Mouse (Mus musculus): ENCODE results near the gene Ranbp9. TPM values are rescaled to one million over a fixed set of nuclear protein-coding genes. Genes with fewer than 3 reads are reported as not detected.

Ranbp9 gene
- 44.8 and 44.9 TPM in 2 replicates for total RNA-seq (2014; rRNA removed)
- 8.1 and 9.3 TPM in 2 replicates for polyA plus RNA-seq (2015; fragmentation: Nextera tagmentation; extraction: Ambion mirVana)

DNA sequence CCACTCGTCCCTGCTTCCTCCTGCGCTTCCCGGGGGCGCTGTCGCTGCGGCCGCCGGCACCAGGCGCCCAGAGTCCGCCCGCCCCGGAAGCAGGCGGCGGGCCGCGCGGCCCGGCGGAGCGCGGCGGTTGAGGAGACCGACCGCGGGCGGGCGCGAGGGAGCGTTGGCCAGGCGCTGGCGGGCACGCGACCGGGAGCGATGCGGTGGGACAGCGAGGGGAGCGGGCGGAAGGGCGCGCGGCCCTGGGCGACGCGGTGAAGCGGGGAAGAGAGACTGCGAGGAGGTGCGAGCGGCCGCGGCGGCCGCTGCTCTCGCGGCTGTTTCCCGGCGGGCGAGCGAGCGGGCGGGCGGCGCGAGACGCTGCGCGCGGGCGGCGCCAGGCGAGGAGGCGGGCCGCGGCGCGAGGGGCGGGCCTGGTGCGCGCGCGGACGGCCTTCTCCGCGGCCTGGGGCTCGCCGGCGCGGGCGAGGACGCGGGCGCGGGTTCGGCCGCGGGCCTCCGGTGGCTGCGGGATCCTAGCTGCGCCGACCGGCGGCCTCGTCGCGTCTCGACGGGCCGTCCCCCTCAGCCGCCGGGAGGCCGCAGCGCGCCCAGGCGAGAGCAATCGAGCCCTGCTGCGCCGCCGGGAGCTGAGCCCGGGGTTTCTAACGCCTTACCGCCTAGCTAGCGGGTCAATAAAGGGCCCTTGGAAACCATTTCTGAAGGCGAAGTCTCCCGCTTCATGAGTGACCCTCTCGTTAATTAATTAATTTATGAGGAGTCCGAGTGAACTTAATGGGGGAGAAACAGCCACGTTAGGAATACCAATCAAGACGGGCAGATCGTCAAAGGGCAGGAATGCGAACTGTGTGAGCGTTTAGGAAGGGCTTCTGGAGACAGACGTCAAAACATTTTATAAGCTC lies at the start of gene Ranbp9:
Gene Ranbp9, minus strand, starts transcription at position 326 of the 902 bp plus-strand sequence.
- Histone ChIP-seq H3K9me3 (ENCODE audit: low read length) (no peaks in the 10 kb centered on the region), H3K27me3 (ENCODE audit: insufficient read depth, low read length) (no peaks in the 10 kb centered on the region), H3K36me3 (ENCODE audit: insufficient read depth) (no peaks in the 10 kb centered on the region), H3K9ac (peak within 1 kb of the TSS; percentile 95), H3K4me2 (ENCODE audit: low read depth) (peak within 1 kb of the TSS; percentile 76), H3K4me3 (ENCODE audit: low read depth, low read length) (peak within 1 kb of the TSS; percentile 95), H3K27ac (ENCODE audit: low read depth, low read length) (peak within 1 kb of the TSS; percentile 99), H3K4me1 (ENCODE audit: insufficient read depth) (peaks cover 14% of the 10 kb centered on the region)
- ATAC-seq, result peak; percentile 89
- peak; percentile 82 for DNase-seq
- no peak for TF ChIP-seq CTCF (IDR thresholded peaks at IDR 0.05; ENCODE audit: low read depth)
- WGBS, result under 1% methylated on average over 120 of the region's 132 CpGs

GRCm38 (mm10) chr13:43530129-43530831 lies 49.2 kb upstream of the Ranbp9 start:
- Histone ChIP-seq H3K27me3 (ENCODE audit: insufficient read depth, low read length) (no peaks in the 10 kb centered on the region), H3K4me1 (ENCODE audit: insufficient read depth) (peaks cover 24% of the 10 kb centered on the region), H3K4me3 (ENCODE audit: low read depth, low read length) (no peak overlapping the region), H3K9me3 (ENCODE audit: low read length) (no peaks in the 10 kb centered on the region), H3K36me3 (ENCODE audit: insufficient read depth) (no peaks in the 10 kb centered on the region), H3K4me2 (ENCODE audit: low read depth) (no peak overlapping the region; the same call in 1 of the 2 replicates), H3K9ac (no peak overlapping the region), H3K27ac (ENCODE audit: low read depth, low read length) (peak overlapping the region; percentile 58)
- 35% methylated on average over 14 of the region's 14 CpGs for WGBS
- ATAC-seq, result no peak
- TF ChIP-seq CTCF (IDR thresholded peaks at IDR 0.05; ENCODE audit: low read depth), result no peak
- DNase-seq, result no peak

DNA sequence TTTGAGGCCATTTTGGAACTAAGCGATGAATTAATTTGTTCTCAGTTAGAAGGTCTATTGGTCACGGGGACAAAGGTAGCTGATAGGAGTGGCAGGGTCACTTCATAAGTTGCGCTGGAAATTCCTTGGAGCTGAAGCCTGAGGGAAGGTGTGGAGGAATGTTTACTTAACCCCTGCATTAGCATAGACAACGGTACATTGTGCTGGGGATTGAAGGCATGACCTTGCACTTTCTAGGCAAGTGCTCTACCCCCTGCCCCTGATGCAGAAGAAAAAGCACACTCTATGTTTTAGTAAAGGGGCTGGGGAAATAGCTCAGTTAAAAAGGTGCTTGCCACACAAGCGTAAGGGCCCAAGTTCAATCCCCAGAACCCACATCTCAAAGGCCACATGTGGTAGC lies 45.2 kb upstream of the Ranbp9 start:
- Histone ChIP-seq H3K27ac (ENCODE audit: low read depth, low read length) (no peak overlapping the region), H3K4me1 (ENCODE audit: insufficient read depth) (peaks cover 25% of the 10 kb centered on the region), H3K9me3 (ENCODE audit: low read length) (no peaks in the 10 kb centered on the region), H3K27me3 (ENCODE audit: insufficient read depth, low read length) (no peaks in the 10 kb centered on the region), H3K9ac (no peak overlapping the region), H3K4me3 (ENCODE audit: low read depth, low read length) (no peak overlapping the region), H3K36me3 (ENCODE audit: insufficient read depth) (no peaks in the 10 kb centered on the region), H3K4me2 (ENCODE audit: low read depth) (no peak overlapping the region)
- no peak for TF ChIP-seq CTCF (IDR thresholded peaks at IDR 0.05; ENCODE audit: low read depth)
- ATAC-seq, result no peak
- DNase-seq, result no peak
- 85% methylated on average over 5 of the region's 5 CpGs for WGBS

GRCm38 (mm10) chr13:43525363-43526134 lies 44.5 kb upstream of the Ranbp9 start:
- Histone ChIP-seq H3K27me3 (ENCODE audit: insufficient read depth, low read length) (no peaks in the 10 kb centered on the region), H3K9me3 (ENCODE audit: low read length) (no peaks in the 10 kb centered on the region), H3K4me3 (ENCODE audit: low read depth, low read length) (no peak overlapping the region), H3K4me2 (ENCODE audit: low read depth) (no peak overlapping the region), H3K36me3 (ENCODE audit: insufficient read depth) (no peaks in the 10 kb centered on the region), H3K9ac (no peak overlapping the region), H3K27ac (ENCODE audit: low read depth, low read length) (peak overlapping the region; percentile 64), H3K4me1 (ENCODE audit: insufficient read depth) (peaks cover 22% of the 10 kb centered on the region)
- ATAC-seq (peak; percentile 61), DNase-seq (peak; percentile 62)
- 17% methylated on average over 16 of the region's 16 CpGs for WGBS
- no peak for TF ChIP-seq CTCF (IDR thresholded peaks at IDR 0.05; ENCODE audit: low read depth)

DNA sequence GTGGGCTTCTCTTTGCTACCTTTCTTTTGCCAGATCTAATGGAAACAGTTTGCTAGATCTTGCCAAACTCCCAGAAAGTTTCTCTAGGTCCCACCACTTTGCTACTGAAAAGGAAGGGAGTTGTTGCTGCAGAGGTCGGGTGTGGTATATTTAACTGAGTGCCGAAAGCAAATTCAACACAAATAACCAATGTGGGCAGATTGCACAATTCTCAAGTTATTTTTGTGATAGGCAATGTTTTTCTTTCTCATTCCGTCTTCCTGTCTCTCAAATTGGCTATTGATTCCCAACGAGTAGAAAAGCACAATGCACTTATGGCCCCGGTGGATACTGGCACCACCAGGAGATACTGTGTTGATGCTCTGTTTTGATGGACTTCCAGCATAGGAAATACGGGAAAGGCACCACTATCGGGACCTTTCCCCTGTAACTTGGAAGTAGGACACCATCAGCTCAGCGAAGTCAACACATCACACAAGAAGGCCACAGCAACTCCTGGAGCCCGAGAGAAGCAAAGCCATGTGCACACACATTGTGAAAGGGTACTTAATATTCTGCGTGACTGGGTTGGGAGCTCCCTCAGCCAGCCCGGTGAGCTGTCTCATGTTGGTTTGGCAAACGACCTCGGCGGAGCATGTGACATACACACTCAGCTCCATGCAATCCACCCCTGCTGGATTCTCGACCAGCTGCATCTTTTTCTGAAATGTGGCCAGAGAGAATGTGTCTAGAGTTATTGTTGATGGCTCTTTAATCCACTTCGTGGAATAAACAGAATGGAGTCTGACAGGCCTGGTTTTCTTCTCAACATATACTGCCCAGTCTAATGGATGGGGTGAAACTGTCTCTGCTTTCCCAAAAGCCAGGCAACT lies 43.6 kb upstream of the Ranbp9 start:
- no peak overlapping the region for H3K4me3 ChIP-seq (ENCODE audit: low read depth, low read length)
- no peak for TF ChIP-seq CTCF (IDR thresholded peaks at IDR 0.05; ENCODE audit: low read depth)
- no peak overlapping the region for H3K4me2 ChIP-seq (ENCODE audit: low read depth)
- no peak overlapping the region for H3K9ac ChIP-seq
- 0 out of 2 replicates have a peak overlapping the region, but pooled peaks have one; percentile 64 for H3K27ac ChIP-seq (ENCODE audit: low read depth, low read length)
- no peaks in the 10 kb centered on the region for H3K9me3 ChIP-seq (ENCODE audit: low read length)
- H3K4me1 ChIP-seq (ENCODE audit: insufficient read depth), result peaks cover 16% of the 10 kb centered on the region
- peak; percentile 85 for ATAC-seq
- H3K27me3 ChIP-seq (ENCODE audit: insufficient read depth, low read length), result no peaks in the 10 kb centered on the region
- DNase-seq, result peak; percentile 62
- H3K36me3 ChIP-seq (ENCODE audit: insufficient read depth), result no peaks in the 10 kb centered on the region
- WGBS, result 36% methylated on average over 16 of the region's 16 CpGs

Measured in forebrain, postnatal 0 days (tissue).